Mouse (Mus musculus) small intestine, adult 2 months (tissue): Measurements from ENCODE around the gene Serpine2. TPM values are rescaled to one million over a fixed set of nuclear protein-coding genes. Genes with fewer than 3 reads are reported as not detected.

ENCODE experiments used
- H3K27ac ChIP-seq: fragments of 200-500 bp; 2 replicates; pipeline ENCODE4 v1.5.1; 2012; ENCODE audit warnings: low read depth, low read length, control low read depth, inconsistent platforms; ENCODE audit not compliant: insufficient read depth
- H3K27me3 ChIP-seq: fragments of 200-500 bp; 2 replicates; pipeline ENCODE4 v1.6.1; 2012; ENCODE audit warnings: mild to moderate bottlenecking, moderate library complexity, low read length, inconsistent platforms; ENCODE audit not compliant: control insufficient read depth, insufficient read depth
- H3K36me3 ChIP-seq: fragments of 200-500 bp; 2 replicates; pipeline ENCODE4 v1.6.1; 2012; ENCODE audit warnings: mild to moderate bottlenecking, low read length, control low read depth, inconsistent platforms; ENCODE audit not compliant: control insufficient read depth, insufficient read depth
- H3K4me1 ChIP-seq: fragments of 200-500 bp; 2 replicates; pipeline ENCODE4 v1.6.1; 2012; ENCODE audit warnings: low read length, inconsistent platforms, mixed read lengths; ENCODE audit not compliant: control insufficient read depth, insufficient read depth, insufficient read length
- H3K4me3 ChIP-seq: fragments of 200-500 bp; 2 replicates; pipeline ENCODE4 v1.5.1; 2012; ENCODE audit warnings: low read depth, mild to moderate bottlenecking, control low read depth, inconsistent platforms, low read length, moderate library complexity
- CTCF ChIP-seq: fragments of 200-500 bp; IDR thresholded peaks from 2 replicates; pipeline ENCODE4 v1.5.1; 2012; ENCODE audit warnings: low read depth, mild to moderate bottlenecking, control low read depth, inconsistent platforms, low read length, moderate library complexity, mixed read lengths; ENCODE audit not compliant: insufficient replicate concordance, insufficient read length; ENCODE audit errors: extremely low read depth
- POLR2A ChIP-seq: fragments of 200-500 bp; IDR thresholded peaks from 2 replicates; pipeline ENCODE4 v1.6.1; 2012; ENCODE audit warnings: low read depth, mild to moderate bottlenecking, control low read depth, inconsistent platforms, low read length, moderate library complexity
- WGBS: fragments of 180-500 bp; shearing (Covaris S2); methylation state at CpG from one replicate; pipeline ENCODE4 v1.1.7; 2018; 5-methylcytosine and 5-hydroxymethylcytosine counted together
- polyA plus RNA-seq: library from polyadenylated mRNA; depleted of rRNA; stranded (reverse); fragments of >200 nt; gene quantifications from 2 replicates; pipeline ENCODE4 v1.2.3, GENCODE M21; 2012

The Serpine2 gene
- polyA plus RNA-seq, 1 experiment = 2.2 TPM

- Histone ChIP-seq H3K36me3 (no peaks in the 10 kb centered on the region), H3K4me1 (no peaks in the 10 kb centered on the region), H3K27me3 (no peaks in the 10 kb centered on the region), H3K27ac (no peak overlapping the region), H3K4me3 (no peak overlapping the region)
- TF ChIP-seq POLR2A = no peak
- no peak for TF ChIP-seq CTCF
- WGBS = 73% methylated on average over 2 of the region's 2 CpGs
Measured at GRCm38 (mm10) chr1:79846891-79847290, 14.1 kb downstream of the Serpine2 start.

- H3K27me3 ChIP-seq = no peaks in the 10 kb centered on the region
- WGBS = 77% methylated on average over 16 of the region's 16 CpGs
- no peak overlapping the region for H3K4me3 ChIP-seq
- no peaks in the 10 kb centered on the region for H3K4me1 ChIP-seq
- H3K36me3 ChIP-seq = no peaks in the 10 kb centered on the region
- TF ChIP-seq POLR2A = no peak
- TF ChIP-seq CTCF = no peak
- H3K27ac ChIP-seq = no peak overlapping the region
Measured at GRCm38 (mm10) chr1:79832719-79833404, 28.1 kb downstream of the Serpine2 start.

DNA sequence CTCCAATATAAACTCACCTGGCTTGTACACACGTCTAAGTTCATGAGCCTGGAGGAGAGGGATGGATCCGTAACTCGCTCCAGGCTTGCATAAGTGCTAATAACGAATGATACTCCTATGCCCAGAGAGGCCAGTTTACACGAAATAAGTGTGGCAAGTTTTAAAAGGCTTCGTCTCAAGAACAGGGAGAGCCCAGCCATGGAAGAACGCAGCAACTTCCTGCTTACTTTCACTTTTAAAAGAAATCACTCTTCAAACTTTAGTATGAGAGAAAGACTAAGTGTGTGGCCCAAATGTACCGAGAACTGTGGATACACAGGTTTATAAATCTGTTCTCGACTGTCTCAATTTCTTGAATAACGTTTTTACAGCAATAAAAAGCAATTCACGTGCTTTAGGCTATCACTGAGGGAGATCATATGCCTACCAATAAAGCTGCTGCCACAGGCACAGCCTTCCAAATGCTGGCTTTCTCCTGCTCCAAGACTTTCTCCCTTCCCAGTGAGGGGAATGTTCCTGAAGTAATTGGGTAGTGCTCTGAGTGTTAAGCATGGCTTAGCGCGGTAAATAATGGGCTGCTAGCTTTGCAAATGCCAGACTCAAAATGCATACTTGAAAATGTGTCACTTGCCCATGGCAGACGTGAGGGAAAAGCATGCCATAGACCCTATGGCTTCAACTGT lies 36.9 kb downstream of the Serpine2 start:
- H3K27ac ChIP-seq = peak overlapping the region; percentile 57; the same call in 1 of the 2 replicates
- no peaks in the 10 kb centered on the region for H3K36me3 ChIP-seq
- H3K4me1 ChIP-seq = no peaks in the 10 kb centered on the region
- no peak for TF ChIP-seq POLR2A
- no peak for TF ChIP-seq CTCF
- no peak overlapping the region; the same call in 1 of the 2 replicates for H3K4me3 ChIP-seq
- no peaks in the 10 kb centered on the region for H3K27me3 ChIP-seq
- WGBS = 44% methylated on average over 14 of the region's 14 CpGs

DNA sequence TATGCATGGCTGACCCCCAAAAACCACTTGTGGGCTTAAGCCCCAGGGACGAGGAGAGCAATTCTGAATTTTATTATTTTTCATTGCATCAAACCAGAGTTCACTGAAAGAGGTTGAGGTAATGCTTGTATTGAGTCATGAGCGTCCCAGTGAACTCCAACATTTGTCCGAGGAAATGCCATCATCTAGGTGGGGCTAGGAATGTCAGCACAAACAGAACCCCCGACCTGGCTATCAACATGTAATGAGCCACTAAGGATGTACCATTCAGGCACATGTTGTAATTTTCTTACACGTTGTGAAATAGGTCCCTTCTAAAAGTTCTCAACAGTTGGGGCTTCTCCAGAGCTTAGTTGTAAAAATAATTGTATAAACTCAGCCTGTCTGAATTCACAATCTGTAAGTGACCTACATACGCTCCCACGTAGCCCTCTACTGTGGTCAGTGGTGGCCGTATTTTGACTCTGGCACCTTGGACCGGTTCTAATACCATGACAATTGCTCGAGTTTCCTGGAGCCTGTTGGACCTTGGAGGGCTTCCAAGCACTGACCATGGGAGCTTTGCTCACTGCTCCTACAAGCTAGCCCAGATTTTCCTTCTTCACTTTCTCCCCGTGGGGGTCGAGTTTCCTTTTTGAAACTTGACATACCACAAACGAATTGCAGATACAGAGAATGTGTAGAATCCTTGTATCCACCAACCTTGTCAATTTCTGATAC lies 38.0 kb downstream of the Serpine2 start:
- Histone ChIP-seq H3K4me1 (no peaks in the 10 kb centered on the region), H3K27me3 (no peaks in the 10 kb centered on the region), H3K36me3 (no peaks in the 10 kb centered on the region), H3K4me3 (no peak overlapping the region), H3K27ac (no peak overlapping the region)
- WGBS = 53% methylated on average over 13 of the region's 13 CpGs
- TF ChIP-seq POLR2A (no peak), CTCF (no peak)

DNA sequence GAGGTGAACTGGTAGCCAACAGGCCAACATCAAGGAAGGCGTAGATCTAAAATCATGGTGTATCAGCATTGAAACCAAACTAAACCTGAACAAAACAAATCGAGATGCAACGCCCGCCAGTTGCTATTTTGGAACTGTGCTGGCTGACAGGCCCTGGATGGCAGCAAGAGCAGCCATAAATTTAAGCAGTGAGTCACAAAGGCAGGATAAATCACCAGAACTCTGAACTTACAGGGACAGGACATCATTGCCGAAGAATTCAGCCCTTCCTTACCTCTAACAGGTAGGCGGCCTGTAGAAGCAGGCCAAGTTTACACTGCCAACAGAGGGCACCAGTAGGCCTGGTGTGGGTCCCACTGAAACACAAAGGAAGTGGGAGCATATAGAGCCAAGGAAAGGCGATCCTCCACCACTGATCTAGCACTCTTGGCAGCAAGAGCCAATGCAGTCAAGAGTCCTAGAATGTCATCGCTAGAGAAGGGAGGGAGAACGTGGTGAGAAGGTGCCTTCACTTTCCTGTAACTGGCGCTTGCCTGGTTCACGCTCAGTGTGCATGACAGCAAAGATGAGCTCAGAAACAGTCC lies 41.6 kb downstream of the Serpine2 start:
- WGBS = 89% methylated on average over 11 of the region's 11 CpGs
- TF ChIP-seq CTCF (no peak), POLR2A (no peak)
- H3K27me3 ChIP-seq = no peaks in the 10 kb centered on the region
- no peak overlapping the region for H3K4me3 ChIP-seq
- H3K27ac ChIP-seq = no peak overlapping the region
- H3K36me3 ChIP-seq = no peaks in the 10 kb centered on the region
- H3K4me1 ChIP-seq = no peaks in the 10 kb centered on the region

- Histone ChIP-seq H3K27me3 (no peaks in the 10 kb centered on the region), H3K27ac (no peak overlapping the region), H3K4me3 (no peak overlapping the region), H3K36me3 (no peaks in the 10 kb centered on the region), H3K4me1 (no peaks in the 10 kb centered on the region)
- WGBS = 68% methylated on average over 3 of the region's 3 CpGs
- TF ChIP-seq POLR2A (no peak), CTCF (no peak)
Measured at GRCm38 (mm10) chr1:79815446-79815845, 45.5 kb downstream of the Serpine2 start.
